Mouse (Mus musculus) embryo, embryonic 10 days (tissue): ENCODE data around the gene Gfer.

ENCODE experiments used
- DNase-seq: peaks from one replicate; pipeline ENCODE4 v3.0.0-alpha.2; 2015; ENCODE audit warnings: low spot score

Gene Gfer

DNA sequence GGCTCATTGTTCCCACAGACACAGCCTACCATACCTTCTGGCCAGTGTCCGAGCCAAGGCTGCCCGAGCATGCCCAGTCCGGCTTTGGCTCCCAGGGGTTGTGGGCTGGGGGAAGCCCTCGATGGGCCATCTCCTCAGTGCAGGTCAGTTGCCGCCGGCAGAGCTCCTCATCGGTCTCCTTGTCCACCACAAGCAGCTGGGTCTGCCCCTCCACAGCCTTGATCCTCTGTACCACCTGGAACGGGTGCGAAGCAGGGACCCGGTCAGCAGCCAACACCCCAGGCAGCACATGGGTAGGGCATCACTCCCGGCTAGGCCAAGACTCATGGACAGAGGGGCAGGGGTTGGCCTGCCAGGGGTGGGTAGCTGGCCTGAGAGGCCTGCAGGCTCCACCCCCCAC, 48.5 kb downstream of the Gfer start:
- DNase-seq: no peak

DNA sequence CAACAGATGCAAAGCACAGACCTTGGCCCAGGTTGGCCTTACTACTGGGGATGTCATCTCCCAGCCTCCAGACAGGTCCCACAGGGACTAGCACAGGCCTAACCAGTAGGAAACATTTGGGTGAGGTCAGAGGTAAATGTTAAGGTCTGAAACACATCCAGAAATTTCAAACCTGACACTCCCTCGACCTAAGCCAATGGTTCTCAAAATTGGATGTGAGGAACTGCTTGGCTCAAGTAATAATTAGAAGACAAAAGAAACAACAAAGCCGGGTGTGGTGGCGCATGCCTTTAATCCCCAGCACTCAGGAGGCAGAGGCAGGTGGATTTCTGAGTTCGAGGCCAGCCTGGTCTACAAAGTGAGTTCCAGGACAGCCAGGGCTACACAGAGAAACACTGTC, 49.6 kb downstream of the Gfer start:
- DNase-seq: no peak

GRCm38 (mm10) chr17:24645916-24646315, 50.0 kb downstream of the Gfer start:
- DNase-seq: no peak

GRCm38 (mm10) chr17:24644875-24645721, 50.9 kb downstream of the Gfer start:
- DNase-seq: no peak

GRCm38 (mm10) chr17:24644030-24644715, 51.8 kb downstream of the Gfer start:
- peak; percentile 29 for DNase-seq
